Mouse (Mus musculus) forebrain, postnatal 0 days (tissue): ENCODE measurements around the gene Adh6b. TPM values are rescaled to one million over a fixed set of nuclear protein-coding genes. Genes with fewer than 3 reads are reported as not detected.
A peak's percentile ranks its signal among the peaks of the same experiment; 100 is the strongest.

ENCODE experiments used
- ATAC-seq: fragments of 200-750 bp; cut with Nextera tagmentation; 2 replicates; pipeline ENCODE4 v1.8.0; 2017; ENCODE audit warnings: mild to moderate bottlenecking, moderate library complexity
- DNase-seq: peaks from one replicate; pipeline ENCODE4 v3.0.0-alpha.2; 2015
- H3K27ac ChIP-seq: fragments of 300-500 bp; sonication (generic); 2 replicates; pipeline ENCODE4 v1.5.1; 2014; ENCODE audit warnings: low read depth, mild to moderate bottlenecking, antibody characterized with exemption, low read length, moderate library complexity, mixed read lengths
- H3K27me3 ChIP-seq: fragments of 300-500 bp; sonication (generic); 2 replicates; pipeline ENCODE4 v1.6.1; 2014; ENCODE audit warnings: mild to moderate bottlenecking, low read length, mixed read lengths; ENCODE audit not compliant: insufficient read depth
- H3K36me3 ChIP-seq: fragments of 300-500 bp; sonication (generic); 2 replicates; pipeline ENCODE4 v1.6.1; 2014; ENCODE audit warnings: mild to moderate bottlenecking, moderate library complexity; ENCODE audit not compliant: insufficient read depth
- H3K4me1 ChIP-seq: fragments of 300-500 bp; sonication (generic); 2 replicates; pipeline ENCODE4 v1.6.1; 2014; ENCODE audit warnings: antibody characterized with exemption; ENCODE audit not compliant: insufficient read depth
- H3K4me2 ChIP-seq: fragments of 300-500 bp; sonication (generic); 2 replicates; pipeline ENCODE4 v1.6.1; 2014; ENCODE audit warnings: low read depth, mild to moderate bottlenecking, moderate library complexity
- H3K4me3 ChIP-seq: fragments of 300-500 bp; sonication (generic); 2 replicates; pipeline ENCODE4 v1.5.1; 2014; ENCODE audit warnings: low read depth, low read length, mixed read lengths
- H3K9ac ChIP-seq: fragments of 300-500 bp; sonication (generic); 2 replicates; pipeline ENCODE4 v1.6.1; 2014; ENCODE audit warnings: mild to moderate bottlenecking
- H3K9me3 ChIP-seq: fragments of 300-500 bp; sonication (generic); 2 replicates; pipeline ENCODE4 v1.6.1; 2016; ENCODE audit warnings: low read length
- CTCF ChIP-seq: sonication (generic); IDR thresholded peaks from 2 replicates; pipeline ENCODE4 v1.5.1; 2016; ENCODE audit warnings: antibody characterized with exemption, control low read depth, low read depth
- WGBS: fragments of 180-500 bp; shearing (Covaris S2); extraction: QIAGEN DNeasy Blood & Tissue Kit; methylation state at CpG from one replicate; pipeline ENCODE4 v1.1.7; 2014; 5-methylcytosine and 5-hydroxymethylcytosine counted together
- polyA plus RNA-seq: library from polyadenylated mRNA; unstranded; fragments of >200 nt; fragmentation: Nextera tagmentation; extraction: Ambion mirVana; gene quantifications from 2 replicates; pipeline ENCODE4 v1.2.1, GENCODE M21; 2015
- total RNA-seq: library from RNA; depleted of rRNA; stranded (reverse); fragments of >200 nt; gene quantifications from 2 replicates; pipeline ENCODE4 v1.2.3, GENCODE M21; 2014; rRNA removed

Gene Adh6b
- total RNA-seq: 0.19 and 1.0 TPM in 2 replicates
- polyA plus RNA-seq: 0.14 TPM in 1 of 2 replicates, not detected in the other

DNA sequence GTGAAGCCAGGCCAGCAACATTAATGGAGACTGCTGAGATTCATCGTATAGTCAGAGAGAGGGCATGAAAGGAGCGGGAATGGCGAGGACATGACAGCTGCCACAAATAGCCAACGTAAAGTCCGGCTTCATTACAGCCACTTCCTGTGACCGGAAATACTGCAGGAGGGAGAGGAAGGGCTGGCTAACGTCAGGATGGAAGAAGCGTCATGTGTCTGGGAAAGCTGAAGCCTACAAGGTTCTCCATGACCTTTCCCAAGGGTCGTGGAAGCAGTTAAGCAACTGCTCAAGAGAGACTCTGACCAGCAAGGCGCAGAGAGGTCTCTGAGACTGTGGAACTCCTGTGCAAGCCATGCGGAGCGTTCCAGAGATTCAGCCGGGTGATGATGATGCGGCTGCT lies at the start of gene Adh6b:
Adh6b (plus strand) TSS at position 305 of the 400 bp plus-strand sequence.
- no peak for ATAC-seq
- no peak within 1 kb of the TSS for H3K4me2 ChIP-seq
- H3K27me3 ChIP-seq: no peaks in the 10 kb centered on the region
- no peaks in the 10 kb centered on the region for H3K36me3 ChIP-seq
- no peak for DNase-seq
- no peak within 1 kb of the TSS for H3K27ac ChIP-seq
- H3K9me3 ChIP-seq: no peaks in the 10 kb centered on the region
- 89% methylated on average over 14 of the region's 14 CpGs for WGBS
- H3K4me3 ChIP-seq: no peak within 1 kb of the TSS
- no peak for TF ChIP-seq CTCF
- no peaks in the 10 kb centered on the region for H3K4me1 ChIP-seq
- no peak within 1 kb of the TSS for H3K9ac ChIP-seq

DNA sequence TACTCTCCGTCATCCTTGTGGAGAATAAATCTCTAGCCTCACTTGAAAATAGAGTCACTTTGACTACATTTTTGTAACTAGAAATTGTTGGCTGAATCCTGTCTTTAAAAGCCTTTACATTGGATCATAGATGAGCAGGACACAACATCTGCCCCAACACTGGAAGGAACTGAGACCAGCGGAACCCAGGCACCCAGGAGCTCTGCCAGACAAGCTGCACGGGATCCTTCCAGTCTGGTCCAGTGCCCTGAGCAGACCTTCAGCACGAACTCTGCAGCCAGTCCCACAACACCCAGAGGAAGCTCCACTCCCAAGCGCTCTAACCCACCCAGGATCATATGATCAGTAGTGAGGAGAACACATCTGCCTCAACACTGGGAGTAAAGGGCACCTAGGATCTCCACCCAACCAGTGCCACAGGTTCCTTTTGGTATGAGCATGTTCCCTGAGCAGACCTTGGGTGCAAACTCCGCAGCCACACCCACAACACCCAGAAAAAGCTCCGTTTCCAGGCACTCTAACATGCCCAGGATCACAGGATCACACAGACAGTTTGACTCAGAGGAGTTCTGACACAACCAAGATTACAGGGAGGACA lies 48.2 kb upstream of the Adh6b start:
- no peak for DNase-seq
- H3K4me3 ChIP-seq: no peak overlapping the region
- no peak for ATAC-seq
- WGBS: 89% methylated on average over 7 of the region's 7 CpGs
- H3K9me3 ChIP-seq: no peaks in the 10 kb centered on the region
- H3K27me3 ChIP-seq: no peaks in the 10 kb centered on the region
- H3K9ac ChIP-seq: no peak overlapping the region
- no peak overlapping the region for H3K27ac ChIP-seq
- H3K4me2 ChIP-seq: no peak overlapping the region
- no peaks in the 10 kb centered on the region for H3K36me3 ChIP-seq
- no peak for TF ChIP-seq CTCF
- no peaks in the 10 kb centered on the region for H3K4me1 ChIP-seq

DNA sequence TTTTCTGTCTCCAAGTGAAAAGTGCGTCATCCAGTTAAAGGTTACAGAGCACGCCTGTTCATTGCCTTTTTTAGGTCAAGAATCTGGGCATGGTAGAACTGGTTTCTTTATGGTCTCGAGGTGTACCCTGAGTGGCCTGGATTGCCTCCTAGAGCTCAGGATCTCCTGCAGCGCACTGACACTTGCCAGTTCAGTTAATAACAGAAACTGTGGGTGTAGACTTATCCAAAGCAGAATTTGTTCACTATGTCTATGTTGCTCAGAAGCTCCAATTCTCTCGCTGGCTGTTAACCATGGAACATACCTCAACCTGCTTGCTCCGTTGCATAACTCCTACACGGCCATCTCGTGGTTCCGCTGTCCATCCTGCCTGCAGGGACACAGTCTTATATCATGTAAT lies 41.4 kb upstream of the Adh6b start:
- no peaks in the 10 kb centered on the region for H3K4me1 ChIP-seq
- H3K9ac ChIP-seq: no peak overlapping the region
- H3K9me3 ChIP-seq: no peaks in the 10 kb centered on the region
- WGBS: 91% methylated on average over 9 of the region's 9 CpGs
- TF ChIP-seq CTCF: no peak
- H3K36me3 ChIP-seq: no peaks in the 10 kb centered on the region
- no peak overlapping the region for H3K4me3 ChIP-seq
- H3K27ac ChIP-seq: no peak overlapping the region
- no peak overlapping the region for H3K4me2 ChIP-seq
- no peaks in the 10 kb centered on the region for H3K27me3 ChIP-seq
- ATAC-seq: no peak
- no peak for DNase-seq

DNA sequence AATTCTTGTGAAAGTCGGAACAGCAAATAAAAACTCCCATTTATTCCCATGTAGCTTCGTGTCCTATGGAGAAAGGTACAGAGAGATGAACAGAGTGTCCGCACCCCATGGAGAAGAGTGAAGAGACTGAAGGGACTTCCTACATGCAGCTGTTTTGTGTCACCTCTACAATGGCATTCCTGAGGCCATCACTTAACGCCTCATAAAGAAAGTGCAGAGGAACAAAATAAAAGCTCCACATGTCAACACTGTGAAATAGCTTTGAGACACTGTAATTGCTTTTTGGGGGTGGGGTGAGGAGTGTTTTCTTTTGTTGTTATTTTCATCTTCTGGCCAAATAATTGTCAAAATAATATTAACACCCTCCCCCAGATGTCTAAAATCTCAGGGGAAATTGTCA lies 38.9 kb upstream of the Adh6b start:
- Histone ChIP-seq H3K27me3 (no peaks in the 10 kb centered on the region), H3K36me3 (no peaks in the 10 kb centered on the region), H3K4me1 (no peaks in the 10 kb centered on the region), H3K27ac (no peak overlapping the region), H3K4me3 (no peak overlapping the region), H3K9ac (no peak overlapping the region), H3K9me3 (no peaks in the 10 kb centered on the region), H3K4me2 (no peak overlapping the region)
- ATAC-seq: no peak
- TF ChIP-seq CTCF: no peak
- 63% methylated on average over 4 of the region's 4 CpGs for WGBS
- DNase-seq: no peak

DNA sequence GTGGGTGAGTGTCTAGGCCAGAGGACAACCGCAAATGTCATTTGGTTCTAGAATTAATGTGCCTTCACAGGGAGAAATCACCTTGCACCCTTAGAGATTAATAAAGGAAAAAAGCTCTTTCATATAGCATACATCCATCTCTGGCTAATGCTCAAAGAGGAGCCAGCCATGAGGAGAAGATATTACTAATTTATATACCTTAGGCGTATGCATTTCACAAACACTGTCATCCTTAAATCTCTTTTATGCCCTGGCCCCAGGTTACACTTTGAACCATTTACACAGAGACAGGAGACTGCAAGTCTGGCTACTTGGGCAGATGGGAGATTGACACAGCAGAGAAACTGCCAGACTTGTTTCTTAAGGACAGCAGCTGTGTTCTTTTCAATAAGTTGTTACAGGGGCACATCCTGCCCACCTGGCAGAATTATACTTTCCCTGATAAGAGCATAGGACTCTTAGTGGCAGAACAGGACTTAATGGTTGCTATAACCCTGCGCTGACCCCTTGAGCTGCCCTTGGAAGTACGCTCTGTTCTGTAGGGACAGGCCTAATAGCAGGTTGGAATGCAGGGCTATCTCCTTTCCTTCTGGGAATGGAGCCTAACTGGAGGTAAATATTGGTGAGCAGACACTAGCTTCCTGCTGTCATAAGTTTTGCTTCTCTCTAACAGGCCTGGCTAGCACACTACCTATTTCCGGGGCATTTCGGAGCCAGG lies 37.6 kb upstream of the Adh6b start:
- H3K27me3 ChIP-seq: no peaks in the 10 kb centered on the region
- TF ChIP-seq CTCF: no peak
- H3K27ac ChIP-seq: no peak overlapping the region
- no peak overlapping the region for H3K4me3 ChIP-seq
- DNase-seq: no peak
- no peaks in the 10 kb centered on the region for H3K9me3 ChIP-seq
- H3K4me2 ChIP-seq: no peak overlapping the region
- H3K4me1 ChIP-seq: no peaks in the 10 kb centered on the region
- 91% methylated on average over 6 of the region's 6 CpGs for WGBS
- no peak for ATAC-seq
- H3K36me3 ChIP-seq: no peaks in the 10 kb centered on the region
- no peak overlapping the region for H3K9ac ChIP-seq

DNA sequence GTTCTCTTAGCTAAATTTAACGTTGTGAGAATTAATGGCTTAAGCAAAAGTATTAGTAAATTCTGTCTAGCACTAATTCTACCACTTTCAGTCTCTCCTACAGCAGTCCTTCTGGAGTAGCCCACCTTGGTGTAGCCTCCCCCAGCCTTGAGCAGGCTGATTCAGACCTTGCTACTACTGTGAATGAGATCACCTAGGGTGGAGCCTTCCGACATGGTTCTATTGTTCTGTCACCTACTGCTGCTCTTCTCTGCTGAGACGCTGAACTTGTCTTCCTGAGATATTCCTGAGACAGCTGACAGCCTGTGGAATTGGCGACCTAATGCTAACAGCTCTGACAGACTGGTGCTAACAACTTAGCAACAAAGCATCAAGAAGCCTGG lies 37.1 kb upstream of the Adh6b start:
- 47% methylated on average over 4 of the region's 4 CpGs for WGBS
- no peak overlapping the region for H3K4me2 ChIP-seq
- H3K4me1 ChIP-seq: no peaks in the 10 kb centered on the region
- H3K4me3 ChIP-seq: no peak overlapping the region
- no peaks in the 10 kb centered on the region for H3K9me3 ChIP-seq
- ATAC-seq (no peak; the same call in 1 of the 2 replicates), DNase-seq (no peak)
- no peaks in the 10 kb centered on the region for H3K36me3 ChIP-seq
- H3K27ac ChIP-seq: no peak overlapping the region
- TF ChIP-seq CTCF: no peak
- no peaks in the 10 kb centered on the region for H3K27me3 ChIP-seq
- no peak overlapping the region for H3K9ac ChIP-seq

DNA sequence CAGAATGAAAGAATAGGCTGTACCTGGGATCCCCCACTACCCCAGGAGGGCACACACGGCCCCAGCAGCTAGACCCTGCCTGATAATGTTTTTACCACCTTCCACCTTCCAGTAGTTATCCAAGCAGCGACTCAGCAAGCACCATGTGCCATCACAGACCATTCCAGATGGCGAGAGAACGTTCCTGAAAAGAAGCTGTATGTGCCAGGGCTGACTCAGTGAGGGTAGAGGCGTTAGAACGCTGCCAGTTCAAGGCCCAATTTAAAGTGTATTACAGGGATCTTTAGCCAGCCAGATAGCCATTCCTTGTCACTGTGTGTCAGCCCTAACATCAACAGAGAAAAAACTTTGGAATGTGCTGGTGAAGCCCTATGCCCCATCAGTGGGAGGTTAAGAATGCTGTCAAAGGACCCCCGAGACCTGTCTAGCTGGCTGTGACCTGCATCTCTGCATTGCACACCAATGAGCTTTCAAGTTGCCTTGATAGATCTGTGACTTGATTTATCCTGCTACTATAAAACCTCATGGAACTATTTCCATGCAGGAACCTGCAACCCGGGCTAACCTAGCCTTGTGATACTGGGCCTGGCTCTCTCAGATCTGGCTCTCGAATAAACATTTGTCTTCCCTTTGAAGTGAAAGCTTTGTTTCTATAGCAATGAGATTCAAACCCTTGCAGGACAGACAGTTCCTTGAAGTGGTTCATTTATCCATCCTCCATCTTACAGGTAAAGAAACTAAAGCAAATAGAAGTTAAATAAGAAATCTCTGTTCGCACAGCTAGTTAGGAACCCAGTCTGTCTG lies 35.9 kb upstream of the Adh6b start:
- H3K27me3 ChIP-seq: no peaks in the 10 kb centered on the region
- no peak overlapping the region for H3K9ac ChIP-seq
- 59% methylated on average over 10 of the region's 10 CpGs for WGBS
- DNase-seq (peak; percentile 10), ATAC-seq (peak; percentile 30; the same call in 1 of the 2 replicates)
- no peaks in the 10 kb centered on the region for H3K9me3 ChIP-seq
- H3K27ac ChIP-seq: no peak overlapping the region
- H3K4me2 ChIP-seq: no peak overlapping the region
- no peak for TF ChIP-seq CTCF
- no peak overlapping the region for H3K4me3 ChIP-seq
- no peaks in the 10 kb centered on the region for H3K4me1 ChIP-seq
- H3K36me3 ChIP-seq: no peaks in the 10 kb centered on the region
